Mouse (Mus musculus): ENCODE results near the gene Zfp827. TPM values are rescaled to one million over a fixed set of nuclear protein-coding genes. Genes with fewer than 3 reads are reported as not detected.

The Zfp827 gene
- polyA plus RNA-seq, 1 experiment from 2014 or later, result 13.2 TPM

- Histone ChIP-seq H3K27me3 (no peaks in the 10 kb centered on the region), H3K36me3 (replicated peaks) (peaks cover 26% of the 10 kb centered on the region), H3K4me1 (no peaks in the 10 kb centered on the region), H3K4me3 (replicated peaks) (no peak overlapping the region), H3K9ac (no peak overlapping the region), H3K9me3 (no peaks in the 10 kb centered on the region), H3K27ac (no peak overlapping the region), H3K4me2 (no peak overlapping the region)
- WGBS, result 100% methylated on average over 1 of the region's 1 CpGs
- ATAC-seq (ENCODE audit: low FRiP score), result no peak
These were observed 125.0 kb downstream of the Zfp827 start for GRCm38 (mm10) chr8:79153201-79153600.

GRCm38 (mm10) chr8:79153637-79154036, 125.4 kb downstream of the Zfp827 start:
- Histone ChIP-seq H3K27me3 (no peaks in the 10 kb centered on the region), H3K9ac (no peak overlapping the region), H3K4me1 (no peaks in the 10 kb centered on the region), H3K9me3 (no peaks in the 10 kb centered on the region), H3K36me3 (replicated peaks) (peaks cover 30% of the 10 kb centered on the region), H3K4me3 (replicated peaks) (no peak overlapping the region), H3K27ac (no peak overlapping the region), H3K4me2 (no peak overlapping the region)
- WGBS, result 86% methylated on average over 4 of the region's 4 CpGs
- no peak for ATAC-seq (ENCODE audit: low FRiP score)

GRCm38 (mm10) chr8:79155556-79156161, 127.4 kb downstream of the Zfp827 start:
- Histone ChIP-seq H3K9me3 (no peaks in the 10 kb centered on the region), H3K4me3 (replicated peaks) (no peak overlapping the region), H3K27me3 (no peaks in the 10 kb centered on the region), H3K9ac (no peak overlapping the region), H3K27ac (no peak overlapping the region), H3K4me1 (no peaks in the 10 kb centered on the region), H3K4me2 (no peak overlapping the region), H3K36me3 (replicated peaks) (peaks cover 30% of the 10 kb centered on the region)
- WGBS, result 95% methylated on average over 10 of the region's 10 CpGs
- ATAC-seq (ENCODE audit: low FRiP score), result no peak

- Histone ChIP-seq H3K36me3 (replicated peaks) (peaks cover 28% of the 10 kb centered on the region), H3K4me2 (no peak overlapping the region), H3K4me3 (replicated peaks) (no peak overlapping the region), H3K4me1 (no peaks in the 10 kb centered on the region), H3K27me3 (no peaks in the 10 kb centered on the region), H3K9ac (no peak overlapping the region), H3K27ac (no peak overlapping the region), H3K9me3 (no peaks in the 10 kb centered on the region)
- 70% methylated on average over 4 of the region's 4 CpGs for WGBS
- ATAC-seq (ENCODE audit: low FRiP score), result no peak
These were observed 129.1 kb downstream of the Zfp827 start for GRCm38 (mm10) chr8:79157366-79157765.

GRCm38 (mm10) chr8:79158357-79158756, 130.1 kb downstream of the Zfp827 start:
- Histone ChIP-seq H3K4me3 (replicated peaks) (no peak overlapping the region), H3K9me3 (no peaks in the 10 kb centered on the region), H3K4me2 (no peak overlapping the region), H3K36me3 (replicated peaks) (peaks cover 23% of the 10 kb centered on the region), H3K4me1 (peaks cover 1% of the 10 kb centered on the region; the same call in 1 of the 2 replicates), H3K9ac (no peak overlapping the region), H3K27ac (no peak overlapping the region), H3K27me3 (no peaks in the 10 kb centered on the region)
- WGBS, result 36% methylated on average over 2 of the region's 2 CpGs
- ATAC-seq (ENCODE audit: low FRiP score), result no peak

GRCm38 (mm10) chr8:79159397-79159796, 131.2 kb downstream of the Zfp827 start:
- H3K27me3 ChIP-seq, result no peaks in the 10 kb centered on the region
- H3K36me3 ChIP-seq (replicated peaks), result peaks cover 23% of the 10 kb centered on the region
- no peak overlapping the region for H3K27ac ChIP-seq
- no peak overlapping the region for H3K4me2 ChIP-seq
- H3K9me3 ChIP-seq, result no peaks in the 10 kb centered on the region
- ATAC-seq (ENCODE audit: low FRiP score), result no peak
- 93% methylated on average over 9 of the region's 9 CpGs for WGBS
- no peak overlapping the region for H3K4me3 ChIP-seq (replicated peaks)
- H3K4me1 ChIP-seq, result peaks cover 3% of the 10 kb centered on the region; the same call in 1 of the 2 replicates
- H3K9ac ChIP-seq, result no peak overlapping the region

- H3K4me1 ChIP-seq, result peaks cover 3% of the 10 kb centered on the region; the same call in 1 of the 2 replicates
These were observed 132.1 kb downstream of the Zfp827 start for GRCm38 (mm10) chr8:79160302-79160701.

GRCm38 (mm10) chr8:79161172-79161778, 133.0 kb downstream of the Zfp827 start:
- Histone ChIP-seq H3K36me3 (replicated peaks) (peaks cover 18% of the 10 kb centered on the region), H3K27me3 (no peaks in the 10 kb centered on the region), H3K4me3 (replicated peaks) (no peak overlapping the region), H3K27ac (no peak overlapping the region), H3K4me2 (no peak overlapping the region), H3K4me1 (peaks cover 3% of the 10 kb centered on the region; the same call in 1 of the 2 replicates), H3K9ac (no peak overlapping the region), H3K9me3 (no peaks in the 10 kb centered on the region)
- no peak for ATAC-seq (ENCODE audit: low FRiP score)
- 88% methylated on average over 4 of the region's 4 CpGs for WGBS

More at GRCm38 (mm10) chr8:79160302-79160701, 132.1 kb downstream of the Zfp827 start:
- Histone ChIP-seq H3K27ac (no peak overlapping the region), H3K9me3 (no peaks in the 10 kb centered on the region), H3K9ac (no peak overlapping the region), H3K27me3 (no peaks in the 10 kb centered on the region), H3K4me3 (replicated peaks) (no peak overlapping the region), H3K4me2 (no peak overlapping the region), H3K36me3 (replicated peaks) (peaks cover 20% of the 10 kb centered on the region)
- WGBS, result 78% methylated on average over 4 of the region's 4 CpGs
- ATAC-seq (ENCODE audit: low FRiP score), result 0 out of 2 replicates have a peak, but pooled peaks have one; percentile 11

GRCm38 (mm10) chr8:79162533-79163308, 134.5 kb downstream of the Zfp827 start:
- Histone ChIP-seq H3K4me3 (replicated peaks) (no peak overlapping the region), H3K9me3 (no peaks in the 10 kb centered on the region), H3K4me1 (peaks cover 3% of the 10 kb centered on the region; the same call in 1 of the 2 replicates), H3K36me3 (replicated peaks) (peaks cover 12% of the 10 kb centered on the region; the same call in 1 of the 2 replicates), H3K9ac (no peak overlapping the region), H3K27me3 (no peaks in the 10 kb centered on the region), H3K27ac (peak overlapping the region; percentile 19; the same call in 1 of the 2 replicates), H3K4me2 (no peak overlapping the region)
- ATAC-seq (ENCODE audit: low FRiP score), result no peak; the same call in 1 of the 2 replicates
- 75% methylated on average over 10 of the region's 10 CpGs for WGBS

- Histone ChIP-seq H3K36me3 (replicated peaks) (peaks cover 3% of the 10 kb centered on the region; the same call in 1 of the 2 replicates), H3K27me3 (no peaks in the 10 kb centered on the region), H3K4me2 (no peak overlapping the region), H3K4me1 (peaks cover 3% of the 10 kb centered on the region; the same call in 1 of the 2 replicates), H3K9me3 (no peaks in the 10 kb centered on the region), H3K4me3 (replicated peaks) (no peak overlapping the region), H3K27ac (no peak overlapping the region), H3K9ac (no peak overlapping the region)
- no peak for ATAC-seq (ENCODE audit: low FRiP score)
- 45% methylated on average over 1 of the region's 1 CpGs for WGBS
These were observed 136.1 kb downstream of the Zfp827 start for GRCm38 (mm10) chr8:79164336-79164735.

GRCm38 (mm10) chr8:79165276-79165675, 137.0 kb downstream of the Zfp827 start:
- H3K36me3 ChIP-seq (replicated peaks), result peaks cover 3% of the 10 kb centered on the region; the same call in 1 of the 2 replicates
- WGBS, result 89% methylated on average over 3 of the region's 3 CpGs

GRCm38 (mm10) chr8:79173606-79174005, 145.4 kb downstream of the Zfp827 start:
- H3K27ac ChIP-seq, result no peak overlapping the region
- H3K36me3 ChIP-seq (replicated peaks), result peaks cover 15% of the 10 kb centered on the region
- H3K27me3 ChIP-seq, result no peaks in the 10 kb centered on the region
- no peak overlapping the region for H3K9ac ChIP-seq
- H3K9me3 ChIP-seq, result no peaks in the 10 kb centered on the region
- no peak; the same call in 1 of the 2 replicates for ATAC-seq (ENCODE audit: low FRiP score)
- H3K4me2 ChIP-seq, result no peak overlapping the region
- H3K4me1 ChIP-seq, result peaks cover 15% of the 10 kb centered on the region
- WGBS, result 72% methylated on average over 4 of the region's 4 CpGs
- no peak overlapping the region for H3K4me3 ChIP-seq (replicated peaks)

More at GRCm38 (mm10) chr8:79165276-79165675, 137.0 kb downstream of the Zfp827 start:
- H3K27ac ChIP-seq, result no peak overlapping the region
- no peak overlapping the region for H3K9ac ChIP-seq
- no peak for ATAC-seq (ENCODE audit: low FRiP score)
- H3K4me1 ChIP-seq, result peaks cover 3% of the 10 kb centered on the region; the same call in 1 of the 2 replicates
- no peak overlapping the region for H3K4me2 ChIP-seq
- H3K27me3 ChIP-seq, result no peaks in the 10 kb centered on the region
- H3K9me3 ChIP-seq, result no peaks in the 10 kb centered on the region
- H3K4me3 ChIP-seq (replicated peaks), result no peak overlapping the region
